Mouse (Mus musculus) ES-E14 (cell line): ENCODE results near the gene Tmem240. TPM values are rescaled to one million over a fixed set of nuclear protein-coding genes. Genes with fewer than 3 reads are reported as not detected.

Experiments
- DNase-seq: peaks from one replicate; pipeline ENCODE4 v3.0.0-alpha.2; 2013; ENCODE audit warnings: low read depth, low spot score
- H3K27ac ChIP-seq: 2 replicates; pipeline ENCODE4 v1.5.1; 2012; ENCODE audit warnings: low read depth, mild to moderate bottlenecking, low read length, moderate library complexity, mixed read lengths; ENCODE audit not compliant: poor library complexity, insufficient read depth, severe bottlenecking
- H3K36me3 ChIP-seq: 2 replicates; pipeline ENCODE4 v1.6.1; 2012; ENCODE audit warnings: mild to moderate bottlenecking, low read length, moderate library complexity, mixed read lengths; ENCODE audit not compliant: control insufficient read depth, poor library complexity, insufficient read depth, severe bottlenecking
- H3K4me1 ChIP-seq, 2 experiments: fragments of 150-350 bp in 1 of 2; sonication (generic) in 1 of 2; 2 replicates each; pipeline ENCODE4 v1.6.1; 2012; ENCODE audit warnings: low read length in 2 of 2, mild to moderate bottlenecking in 1 of 2, mixed read lengths in 1 of 2; ENCODE audit not compliant: control insufficient read depth in 2 of 2, insufficient read depth in 2 of 2, poor library complexity in 1 of 2
- H3K4me3 ChIP-seq, 2 experiments: fragments of 150-350 bp in 1 of 2; sonication (generic) in 1 of 2; 2 replicates each; pipeline ENCODE4 v1.5.1; 2012; ENCODE audit warnings: low read length in 2 of 2, low read depth in 1 of 2, mild to moderate bottlenecking in 1 of 2, mixed read lengths in 1 of 2; ENCODE audit not compliant: insufficient read depth in 1 of 2, poor library complexity in 1 of 2, severe bottlenecking in 1 of 2
- H3K9ac ChIP-seq: 2 replicates; pipeline ENCODE4 v1.6.1; 2012; ENCODE audit warnings: low read depth, mild to moderate bottlenecking, low read length, mixed read lengths; ENCODE audit not compliant: poor library complexity, insufficient read depth, severe bottlenecking
- H3K9me3 ChIP-seq: fragments of 150-350 bp; sonication (generic); 2 replicates; pipeline ENCODE4 v1.6.1; 2012; ENCODE audit warnings: low read depth, mild to moderate bottlenecking, low read length; ENCODE audit not compliant: control insufficient read depth, insufficient read depth
- CHD2 ChIP-seq: IDR thresholded peaks from 2 replicates; pipeline ENCODE4 v1.6.1; 2014; ENCODE audit warnings: mild to moderate bottlenecking, low read depth, low read length, inconsistent platforms
- HCFC1 ChIP-seq: IDR thresholded peaks from 2 replicates; pipeline ENCODE4 v1.6.1; 2012; ENCODE audit warnings: low read length, inconsistent platforms, borderline replicate concordance; ENCODE audit not compliant: insufficient read depth
- MAFK ChIP-seq: IDR thresholded peaks from 2 replicates; pipeline ENCODE4 v1.6.1; 2014; ENCODE audit warnings: mild to moderate bottlenecking, low read depth, low read length, inconsistent platforms; ENCODE audit not compliant: insufficient read depth
- ZC3H11A ChIP-seq: IDR thresholded peaks from 2 replicates; pipeline ENCODE4 v1.6.1; 2012; ENCODE audit warnings: low read depth, mild to moderate bottlenecking, inconsistent platforms, low read length, borderline replicate concordance
- ZNF384 ChIP-seq: IDR thresholded peaks from 2 replicates; pipeline ENCODE4 v1.6.1; 2012; ENCODE audit warnings: low read depth, low read length, inconsistent platforms
- in situ Hi-C, 2 experiments: fragments of 600-800 bp; cut with MboI; formaldehyde crosslinking; loops; one replicate each; pipeline ENCODE4 v1.15.1; 2025; ENCODE audit warnings: low sequenced_read_pairs in 2 of 2, inconsistent platforms in 1 of 2; ENCODE audit not compliant: unreplicated experiment in 2 of 2
- total RNA-seq: library from RNA; depleted of rRNA; stranded (reverse); fragments of 300-350 nt; gene quantifications from 2 replicates; pipeline ENCODE4 v1.2.3, GENCODE M21; 2012

The Tmem240 gene
- total RNA-seq, 1 experiment, result 0.22 TPM

- H3K9me3 ChIP-seq, result no peaks in the 10 kb centered on the region
- no peaks in the 10 kb centered on the region for H3K36me3 ChIP-seq
- in situ Hi-C loops, result no loop called here
- no peak for DNase-seq
- no peak overlapping the region for H3K9ac ChIP-seq
- H3K4me1 ChIP-seq, result peaks cover 8 to 11% of the 10 kb centered on the region in 2 experiments
- no peak overlapping the region for H3K4me3 ChIP-seq
- TF ChIP-seq ZNF384 (no peak), ZC3H11A (no peak), CHD2 (no peak), HCFC1 (no peak), MAFK (no peak)
- H3K27ac ChIP-seq, result no peak overlapping the region
Measured at GRCm38 (mm10) chr4:155708582-155708981, 26.0 kb upstream of the Tmem240 start.

GRCm38 (mm10) chr4:155708988-155709387, 25.6 kb upstream of the Tmem240 start:
- no peak overlapping the region for H3K9ac ChIP-seq
- H3K4me3 ChIP-seq, result no peak overlapping the region
- TF ChIP-seq MAFK, result no peak
- no peak for TF ChIP-seq ZNF384
- no peak for TF ChIP-seq HCFC1
- TF ChIP-seq ZC3H11A, result no peak
- no peak for TF ChIP-seq CHD2
- no peaks in the 10 kb centered on the region for H3K36me3 ChIP-seq
- in situ Hi-C loops, result no loop called here
- no peaks in the 10 kb centered on the region for H3K9me3 ChIP-seq
- peaks cover 9 to 11% of the 10 kb centered on the region in 2 experiments for H3K4me1 ChIP-seq
- no peak overlapping the region for H3K27ac ChIP-seq
- DNase-seq, result no peak

- no peak overlapping the region for H3K4me3 ChIP-seq
- H3K4me1 ChIP-seq, result peaks cover 9 to 11% of the 10 kb centered on the region in 2 experiments
- no peak overlapping the region for H3K27ac ChIP-seq
- in situ Hi-C loops, result no loop called here
- TF ChIP-seq CHD2 (no peak), MAFK (0 out of 2 replicates have a peak, but pooled peaks have one; percentile 39)
- H3K36me3 ChIP-seq, result peaks cover 7% of the 10 kb centered on the region
- 0 out of 2 replicates have a peak overlapping the region, but pooled peaks have one; percentile 18 for H3K9ac ChIP-seq
- H3K9me3 ChIP-seq, result no peaks in the 10 kb centered on the region
- DNase-seq, result no peak
Measured at GRCm38 (mm10) chr4:155710521-155711252, 23.9 kb upstream of the Tmem240 start.

GRCm38 (mm10) chr4:155721668-155722083, 12.9 kb upstream of the Tmem240 start:
- peaks cover 3 to 5% of the 10 kb centered on the region in 2 experiments; a peak in 2 of 4 replicates for H3K4me1 ChIP-seq
- H3K9ac ChIP-seq, result no peak overlapping the region
- in situ Hi-C loops, result no loop called here
- H3K27ac ChIP-seq, result peak overlapping the region; percentile 5; the same call in 1 of the 2 replicates
- no peaks in the 10 kb centered on the region for H3K9me3 ChIP-seq
- H3K36me3 ChIP-seq, result peaks cover 21% of the 10 kb centered on the region
- H3K4me3 ChIP-seq, result no peak overlapping the region
- no peak for DNase-seq
- TF ChIP-seq ZC3H11A (no peak), MAFK (peak; percentile 84)

GRCm38 (mm10) chr4:155727993-155728392, 6.6 kb upstream of the Tmem240 start:
- in situ Hi-C loops, result no loop called here
- Histone ChIP-seq H3K4me3 (no peak overlapping the region), H3K36me3 (peaks cover 27% of the 10 kb centered on the region), H3K9ac (no peak overlapping the region), H3K9me3 (no peaks in the 10 kb centered on the region), H3K27ac (no peak overlapping the region), H3K4me1 (no peaks in the 10 kb centered on the region)
- DNase-seq, result no peak
- no peak for TF ChIP-seq ZNF384
- no peak for TF ChIP-seq CHD2
- TF ChIP-seq MAFK, result no peak
- TF ChIP-seq ZC3H11A, result no peak
